Mouse (Mus musculus) brain, embryonic 14.5 days (tissue): ENCODE measurements around the gene Sit1. TPM values are rescaled to one million over a fixed set of nuclear protein-coding genes. Genes with fewer than 3 reads are reported as not detected.

Source experiments
- DNase-seq: peaks from one replicate; pipeline ENCODE4 v3.0.0-alpha.2; 2011; ENCODE audit warnings: low read depth
- CTCF ChIP-seq: fragments of 200-500 bp; IDR thresholded peaks from 2 replicates; pipeline ENCODE4 v1.5.1; 2012; ENCODE audit warnings: inconsistent platforms, mild to moderate bottlenecking, moderate library complexity, borderline replicate concordance; ENCODE audit not compliant: insufficient read depth, insufficient read length; ENCODE audit errors: extremely low read depth
- POLR2A ChIP-seq: fragments of 200-500 bp; IDR thresholded peaks from 2 replicates; pipeline ENCODE4 v1.6.1; 2012; ENCODE audit warnings: mild to moderate bottlenecking, inconsistent platforms, borderline replicate concordance; ENCODE audit not compliant: poor library complexity, insufficient read depth, insufficient read length, severe bottlenecking; ENCODE audit errors: extremely low read depth
- polyA plus RNA-seq: library from polyadenylated mRNA; depleted of rRNA; stranded (reverse); fragments of >200 nt; gene quantifications from 2 replicates; pipeline ENCODE4 v1.2.3, GENCODE M21; 2012

The Sit1 gene
- polyA plus RNA-seq, 1 experiment: not detected

- TF ChIP-seq CTCF: no peak
- TF ChIP-seq POLR2A: no peak
- no peak for DNase-seq
Observed at GRCm38 (mm10) chr4:43512653-43513052, 29.1 kb upstream of the Sit1 start.

- no peak for TF ChIP-seq POLR2A
- no peak for TF ChIP-seq CTCF
- no peak for DNase-seq
Observed at GRCm38 (mm10) chr4:43511675-43512454, 28.3 kb upstream of the Sit1 start.

GRCm38 (mm10) chr4:43509109-43509508, 25.6 kb upstream of the Sit1 start:
- TF ChIP-seq CTCF: no peak
- no peak for TF ChIP-seq POLR2A

GRCm38 (mm10) chr4:43508666-43508997, 25.1 kb upstream of the Sit1 start:
- DNase-seq: no peak

More at GRCm38 (mm10) chr4:43509109-43509508, 25.6 kb upstream of the Sit1 start:
- DNase-seq: peak; percentile 42

GRCm38 (mm10) chr4:43507938-43508665, 24.6 kb upstream of the Sit1 start:
- DNase-seq: no peak
- TF ChIP-seq POLR2A (no peak), CTCF (no peak)

More at GRCm38 (mm10) chr4:43508666-43508997, 25.1 kb upstream of the Sit1 start:
- TF ChIP-seq POLR2A: no peak
- TF ChIP-seq CTCF: no peak

- TF ChIP-seq CTCF (no peak), POLR2A (no peak)
- DNase-seq: no peak
Observed at GRCm38 (mm10) chr4:43506536-43507185, 23.1 kb upstream of the Sit1 start, which contains the start of gene Car9. Gene Car9 (plus strand): TSS chr4:43506966.

GRCm38 (mm10) chr4:43506074-43506473, 22.5 kb upstream of the Sit1 start:
- no peak for DNase-seq
- TF ChIP-seq CTCF (no peak), POLR2A (no peak)

- no peak for TF ChIP-seq CTCF
- no peak for TF ChIP-seq POLR2A
- DNase-seq: no peak
Observed at GRCm38 (mm10) chr4:43504269-43504668, 20.7 kb upstream of the Sit1 start.

GRCm38 (mm10) chr4:43503506-43503905, 20.0 kb upstream of the Sit1 start:
- no peak for TF ChIP-seq CTCF
- no peak for TF ChIP-seq POLR2A

GRCm38 (mm10) chr4:43503041-43503440, 19.5 kb upstream of the Sit1 start:
- no peak for DNase-seq
- no peak for TF ChIP-seq POLR2A
- no peak for TF ChIP-seq CTCF

More at GRCm38 (mm10) chr4:43503506-43503905, 20.0 kb upstream of the Sit1 start:
- DNase-seq: no peak

GRCm38 (mm10) chr4:43499407-43500333, 16.1 kb upstream of the Sit1 start, which contains the start of gene Arhgef39:
Gene Arhgef39 (minus strand): TSS chr4:43499695.
- DNase-seq: peak; percentile 92
- TF ChIP-seq POLR2A: peak; percentile 41; the same call in 1 of the 2 replicates
- TF ChIP-seq CTCF: no peak
